Mouse (Mus musculus) kidney, embryonic 16.5 days (tissue): ENCODE data around the gene 4921507P07Rik. TPM values are rescaled to one million over a fixed set of nuclear protein-coding genes. Genes with fewer than 3 reads are reported as not detected.

Experiments used
- ATAC-seq: fragments of 200-750 bp; cut with Nextera tagmentation; 2 replicates; pipeline ENCODE4 v1.8.0; 2017; ENCODE audit warnings: moderate TSS enrichment; ENCODE audit not compliant: low FRiP score, low TSS enrichment
- H3K27ac ChIP-seq: fragments of 300-500 bp; sonication (generic); 2 replicates; pipeline ENCODE4 v1.5.1; 2014; ENCODE audit warnings: low read length
- H3K27me3 ChIP-seq: fragments of 300-500 bp; sonication (generic); 2 replicates; pipeline ENCODE4 v1.6.1; 2014; ENCODE audit warnings: low read length, control low read depth, mixed read lengths; ENCODE audit not compliant: insufficient read depth
- H3K36me3 ChIP-seq: fragments of 300-500 bp; sonication (generic); 2 replicates; pipeline ENCODE4 v1.6.1; 2014; ENCODE audit warnings: low read length, control low read depth, mixed read lengths; ENCODE audit not compliant: insufficient read depth
- H3K4me1 ChIP-seq: fragments of 300-500 bp; sonication (generic); 2 replicates; pipeline ENCODE4 v1.6.1; 2014; ENCODE audit warnings: low read length, control low read depth, mixed read lengths; ENCODE audit not compliant: insufficient read depth
- H3K4me2 ChIP-seq: fragments of 300-500 bp; sonication (generic); replicated peaks from 2 replicates; pipeline ENCODE4 v1.6.1; 2014; ENCODE audit warnings: low read depth, low read length
- H3K4me3 ChIP-seq: fragments of 300-500 bp; sonication (generic); 2 replicates; pipeline ENCODE4 v1.5.1; 2014; ENCODE audit warnings: mild to moderate bottlenecking, low read length
- H3K9ac ChIP-seq: fragments of 300-500 bp; sonication (generic); replicated peaks from 2 replicates; pipeline ENCODE4 v1.6.1; 2014; ENCODE audit warnings: low read length
- H3K9me3 ChIP-seq: fragments of 300-500 bp; sonication (generic); 2 replicates; pipeline ENCODE4 v1.6.1; 2016; ENCODE audit warnings: low read length, control low read depth
- WGBS: fragments of 180-500 bp; shearing (Covaris S2); extraction: QIAGEN DNeasy Blood & Tissue Kit; methylation state at CpG from one replicate; pipeline ENCODE4 v1.1.7; 2014; 5-methylcytosine and 5-hydroxymethylcytosine counted together
- polyA plus RNA-seq: library from polyadenylated mRNA; unstranded; fragments of >200 nt; fragmentation: Nextera tagmentation; extraction: Ambion mirVana; gene quantifications from 2 replicates; pipeline ENCODE4 v1.2.1, GENCODE M21; 2015

The 4921507P07Rik gene
- polyA plus RNA-seq, 1 experiment from 2014 or later: 1.0 TPM

- no peak overlapping the region for H3K4me2 ChIP-seq
- no peak for ATAC-seq
- H3K4me1 ChIP-seq: no peaks in the 10 kb centered on the region
- 84% methylated on average over 1 of the region's 1 CpGs for WGBS
- no peaks in the 10 kb centered on the region for H3K9me3 ChIP-seq
- no peak overlapping the region for H3K4me3 ChIP-seq
- H3K27ac ChIP-seq: no peak overlapping the region
- H3K36me3 ChIP-seq: no peaks in the 10 kb centered on the region
- H3K27me3 ChIP-seq: no peaks in the 10 kb centered on the region
- no peak overlapping the region for H3K9ac ChIP-seq
Observed at GRCm38 (mm10) chr6:50539641-50540040, 56.8 kb downstream of the 4921507P07Rik start.

- ATAC-seq: peak; percentile 86
- H3K27me3 ChIP-seq: no peaks in the 10 kb centered on the region
- no peaks in the 10 kb centered on the region for H3K36me3 ChIP-seq
- H3K9ac ChIP-seq: no peak overlapping the region
- H3K27ac ChIP-seq: no peak overlapping the region
- H3K9me3 ChIP-seq: no peaks in the 10 kb centered on the region
- 9% methylated on average over 7 of the region's 7 CpGs for WGBS
- H3K4me2 ChIP-seq: no peak overlapping the region
- H3K4me3 ChIP-seq: no peak overlapping the region
- H3K4me1 ChIP-seq: no peaks in the 10 kb centered on the region
Observed at GRCm38 (mm10) chr6:50536461-50536892, 60.0 kb downstream of the 4921507P07Rik start.

GRCm38 (mm10) chr6:50535346-50535745 is 61.1 kb downstream of the 4921507P07Rik start:
- Histone ChIP-seq H3K36me3 (no peaks in the 10 kb centered on the region), H3K9me3 (no peaks in the 10 kb centered on the region), H3K27me3 (no peaks in the 10 kb centered on the region), H3K4me1 (peaks cover 4% of the 10 kb centered on the region; the same call in 1 of the 2 replicates), H3K27ac (no peak overlapping the region), H3K4me2 (no peak overlapping the region), H3K9ac (no peak overlapping the region), H3K4me3 (no peak overlapping the region)
- 70% methylated on average over 3 of the region's 3 CpGs for WGBS
- peak; percentile 36; the same call in 1 of the 2 replicates for ATAC-seq

- H3K4me2 ChIP-seq: no peak overlapping the region
- H3K9me3 ChIP-seq: no peaks in the 10 kb centered on the region
- H3K4me1 ChIP-seq: peaks cover 4% of the 10 kb centered on the region; the same call in 1 of the 2 replicates
- no peak overlapping the region for H3K27ac ChIP-seq
- ATAC-seq: no peak
- H3K27me3 ChIP-seq: no peaks in the 10 kb centered on the region
- H3K36me3 ChIP-seq: no peaks in the 10 kb centered on the region
- H3K9ac ChIP-seq: no peak overlapping the region
- WGBS: 63% methylated on average over 8 of the region's 8 CpGs
- H3K4me3 ChIP-seq: no peak overlapping the region
Observed at GRCm38 (mm10) chr6:50531920-50532319, 64.5 kb downstream of the 4921507P07Rik start.

GRCm38 (mm10) chr6:50531003-50531402 is 65.4 kb downstream of the 4921507P07Rik start:
- H3K4me3 ChIP-seq: no peak overlapping the region
- H3K4me1 ChIP-seq: peaks cover 10% of the 10 kb centered on the region; the same call in 1 of the 2 replicates
- no peaks in the 10 kb centered on the region for H3K36me3 ChIP-seq
- H3K9me3 ChIP-seq: no peaks in the 10 kb centered on the region
- 85% methylated on average over 3 of the region's 3 CpGs for WGBS
- H3K4me2 ChIP-seq: no peak overlapping the region
- no peak for ATAC-seq
- no peak overlapping the region for H3K27ac ChIP-seq
- no peak overlapping the region for H3K9ac ChIP-seq
- no peaks in the 10 kb centered on the region for H3K27me3 ChIP-seq

- Histone ChIP-seq H3K9me3 (no peaks in the 10 kb centered on the region), H3K9ac (no peak overlapping the region), H3K4me3 (no peak overlapping the region), H3K4me1 (peaks cover 10% of the 10 kb centered on the region; the same call in 1 of the 2 replicates), H3K27me3 (no peaks in the 10 kb centered on the region), H3K27ac (no peak overlapping the region), H3K4me2 (no peak overlapping the region; the same call in 1 of the 2 replicates), H3K36me3 (no peaks in the 10 kb centered on the region)
- no peak for ATAC-seq
- 77% methylated on average over 11 of the region's 11 CpGs for WGBS
Observed at GRCm38 (mm10) chr6:50529194-50529593, 67.2 kb downstream of the 4921507P07Rik start.

- Histone ChIP-seq H3K27me3 (no peaks in the 10 kb centered on the region), H3K9me3 (no peaks in the 10 kb centered on the region), H3K4me3 (no peak overlapping the region), H3K9ac (no peak overlapping the region), H3K4me2 (no peak overlapping the region), H3K27ac (no peak overlapping the region), H3K36me3 (no peaks in the 10 kb centered on the region), H3K4me1 (peaks cover 10% of the 10 kb centered on the region; the same call in 1 of the 2 replicates)
- no peak for ATAC-seq
- WGBS: 72% methylated on average over 9 of the region's 9 CpGs
Observed at GRCm38 (mm10) chr6:50527416-50527815, 69.0 kb downstream of the 4921507P07Rik start.

GRCm38 (mm10) chr6:50526597-50527024 is 69.8 kb downstream of the 4921507P07Rik start:
- H3K4me2 ChIP-seq: no peak overlapping the region
- no peaks in the 10 kb centered on the region for H3K36me3 ChIP-seq
- peak; percentile 51; the same call in 1 of the 2 replicates for ATAC-seq
- WGBS: 29% methylated on average over 7 of the region's 7 CpGs
- H3K9ac ChIP-seq: no peak overlapping the region
- no peaks in the 10 kb centered on the region for H3K9me3 ChIP-seq
- H3K4me3 ChIP-seq: no peak overlapping the region
- H3K27me3 ChIP-seq: no peaks in the 10 kb centered on the region
- H3K27ac ChIP-seq: no peak overlapping the region
- H3K4me1 ChIP-seq: peaks cover 12% of the 10 kb centered on the region; the same call in 1 of the 2 replicates

GRCm38 (mm10) chr6:50525846-50526245 is 70.6 kb downstream of the 4921507P07Rik start:
- WGBS: 76% methylated on average over 8 of the region's 8 CpGs
- Histone ChIP-seq H3K4me3 (no peak overlapping the region), H3K27ac (no peak overlapping the region), H3K9me3 (no peaks in the 10 kb centered on the region), H3K27me3 (no peaks in the 10 kb centered on the region), H3K4me2 (no peak overlapping the region), H3K36me3 (no peaks in the 10 kb centered on the region), H3K4me1 (peaks cover 13% of the 10 kb centered on the region; the same call in 1 of the 2 replicates), H3K9ac (no peak overlapping the region)
- ATAC-seq: no peak

- no peaks in the 10 kb centered on the region for H3K27me3 ChIP-seq
- H3K4me2 ChIP-seq: no peak overlapping the region
- H3K4me3 ChIP-seq: no peak overlapping the region
- WGBS: 84% methylated on average over 10 of the region's 10 CpGs
- H3K36me3 ChIP-seq: no peaks in the 10 kb centered on the region
- no peaks in the 10 kb centered on the region for H3K9me3 ChIP-seq
- H3K27ac ChIP-seq: no peak overlapping the region
- H3K4me1 ChIP-seq: peaks cover 9% of the 10 kb centered on the region; the same call in 1 of the 2 replicates
- ATAC-seq: no peak
- H3K9ac ChIP-seq: no peak overlapping the region
Observed at GRCm38 (mm10) chr6:50524261-50524896, 72.1 kb downstream of the 4921507P07Rik start.
